Mouse (Mus musculus): ENCODE data around the gene Plekhh2. TPM values are rescaled to one million over a fixed set of nuclear protein-coding genes. Genes with fewer than 3 reads are reported as not detected.
A peak's percentile ranks its signal among the peaks of the same experiment; 100 is the strongest.

The Plekhh2 gene
- polyA plus RNA-seq, 1 experiment from 2014 or later = 5.0 TPM

GRCm38 (mm10) chr17:84565762-84566161, 54.1 kb downstream of the Plekhh2 start:
- H3K4me3 ChIP-seq = no peak overlapping the region
- no peaks in the 10 kb centered on the region for H3K27me3 ChIP-seq (ENCODE audit: low read depth, poor library complexity, severe bottlenecking)
- peaks cover 14% of the 10 kb centered on the region for H3K4me1 ChIP-seq
- WGBS = 93% methylated on average over 6 of the region's 6 CpGs
- no peaks in the 10 kb centered on the region for H3K9me3 ChIP-seq (replicated peaks)
- no peak for DNase-seq (ENCODE audit: low spot score)
- H3K36me3 ChIP-seq = peaks cover 25% of the 10 kb centered on the region
- H3K27ac ChIP-seq = no peak overlapping the region

- H3K9me3 ChIP-seq (replicated peaks) = no peaks in the 10 kb centered on the region
- H3K4me1 ChIP-seq = peaks cover 14% of the 10 kb centered on the region
- peaks cover 19% of the 10 kb centered on the region for H3K36me3 ChIP-seq
- H3K4me3 ChIP-seq = no peak overlapping the region
- peak overlapping the region; percentile 72 for H3K27ac ChIP-seq
- DNase-seq (ENCODE audit: low spot score) = no peak
- 72% methylated on average over 27 of the region's 27 CpGs for WGBS
- H3K27me3 ChIP-seq (ENCODE audit: low read depth, poor library complexity, severe bottlenecking) = no peaks in the 10 kb centered on the region
Measured at GRCm38 (mm10) chr17:84566773-84567555, 55.3 kb downstream of the Plekhh2 start.

- peaks cover 14% of the 10 kb centered on the region for H3K4me1 ChIP-seq
- no peak overlapping the region for H3K4me3 ChIP-seq
- 94% methylated on average over 12 of the region's 12 CpGs for WGBS
- H3K9me3 ChIP-seq (replicated peaks) = no peaks in the 10 kb centered on the region
- no peak for DNase-seq (ENCODE audit: low spot score)
- H3K27me3 ChIP-seq (ENCODE audit: low read depth, poor library complexity, severe bottlenecking) = no peaks in the 10 kb centered on the region
- no peak overlapping the region for H3K27ac ChIP-seq
- peaks cover 17% of the 10 kb centered on the region for H3K36me3 ChIP-seq
Measured at GRCm38 (mm10) chr17:84568807-84569206, 57.1 kb downstream of the Plekhh2 start.

GRCm38 (mm10) chr17:84569770-84570169, 58.1 kb downstream of the Plekhh2 start:
- DNase-seq (ENCODE audit: low spot score) = no peak
- WGBS = 89% methylated on average over 8 of the region's 8 CpGs
- Histone ChIP-seq H3K27me3 (ENCODE audit: low read depth, poor library complexity, severe bottlenecking) (no peaks in the 10 kb centered on the region), H3K27ac (no peak overlapping the region), H3K4me1 (peaks cover 14% of the 10 kb centered on the region), H3K4me3 (no peak overlapping the region), H3K36me3 (peaks cover 11% of the 10 kb centered on the region; the same call in 1 of the 2 replicates), H3K9me3 (replicated peaks) (no peaks in the 10 kb centered on the region)

GRCm38 (mm10) chr17:84571629-84572028, 59.9 kb downstream of the Plekhh2 start:
- no peak for DNase-seq (ENCODE audit: low spot score)
- Histone ChIP-seq H3K4me1 (peaks cover 10% of the 10 kb centered on the region), H3K9me3 (replicated peaks) (no peaks in the 10 kb centered on the region), H3K36me3 (peaks cover 6% of the 10 kb centered on the region; the same call in 1 of the 2 replicates), H3K27ac (no peak overlapping the region), H3K27me3 (ENCODE audit: low read depth, poor library complexity, severe bottlenecking) (no peaks in the 10 kb centered on the region), H3K4me3 (no peak overlapping the region)
- WGBS = 80% methylated on average over 18 of the region's 18 CpGs

GRCm38 (mm10) chr17:84573305-84573704, 61.6 kb downstream of the Plekhh2 start:
- Histone ChIP-seq H3K27ac (no peak overlapping the region), H3K9me3 (replicated peaks) (no peaks in the 10 kb centered on the region), H3K4me3 (no peak overlapping the region), H3K4me1 (0 out of 2 replicates have a peak, but pooled peaks cover 2% of the 10 kb centered on the region), H3K36me3 (peaks cover 3% of the 10 kb centered on the region; the same call in 1 of the 2 replicates), H3K27me3 (ENCODE audit: low read depth, poor library complexity, severe bottlenecking) (no peaks in the 10 kb centered on the region)
- WGBS = 92% methylated on average over 9 of the region's 9 CpGs
- DNase-seq (ENCODE audit: low spot score) = no peak

DNA sequence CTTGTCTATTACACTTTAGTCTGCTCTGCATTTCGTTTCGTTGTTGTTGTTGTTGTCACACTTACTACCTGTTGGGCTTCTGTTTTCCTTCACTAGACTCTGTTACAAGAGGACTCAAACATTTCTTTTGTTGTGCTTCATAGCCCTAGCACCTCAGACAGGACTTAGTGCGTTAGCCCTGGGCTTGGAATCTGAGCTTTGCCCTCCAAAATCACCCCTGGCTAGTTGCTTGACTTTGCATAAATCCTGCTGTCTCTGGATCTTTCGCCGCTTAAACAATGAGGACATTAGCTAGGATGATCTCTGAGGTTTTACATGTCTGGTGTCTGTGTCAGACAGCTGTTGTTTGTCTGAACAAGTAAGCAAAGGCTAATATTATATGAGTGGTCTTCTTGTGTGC, 62.2 kb downstream of the Plekhh2 start:
- Histone ChIP-seq H3K4me3 (no peak overlapping the region), H3K9me3 (replicated peaks) (no peaks in the 10 kb centered on the region), H3K36me3 (peaks cover 3% of the 10 kb centered on the region; the same call in 1 of the 2 replicates), H3K27me3 (ENCODE audit: low read depth, poor library complexity, severe bottlenecking) (no peaks in the 10 kb centered on the region), H3K4me1 (0 out of 2 replicates have a peak, but pooled peaks cover 2% of the 10 kb centered on the region), H3K27ac (no peak overlapping the region)
- 86% methylated on average over 5 of the region's 5 CpGs for WGBS
- DNase-seq (ENCODE audit: low spot score) = no peak

DNA sequence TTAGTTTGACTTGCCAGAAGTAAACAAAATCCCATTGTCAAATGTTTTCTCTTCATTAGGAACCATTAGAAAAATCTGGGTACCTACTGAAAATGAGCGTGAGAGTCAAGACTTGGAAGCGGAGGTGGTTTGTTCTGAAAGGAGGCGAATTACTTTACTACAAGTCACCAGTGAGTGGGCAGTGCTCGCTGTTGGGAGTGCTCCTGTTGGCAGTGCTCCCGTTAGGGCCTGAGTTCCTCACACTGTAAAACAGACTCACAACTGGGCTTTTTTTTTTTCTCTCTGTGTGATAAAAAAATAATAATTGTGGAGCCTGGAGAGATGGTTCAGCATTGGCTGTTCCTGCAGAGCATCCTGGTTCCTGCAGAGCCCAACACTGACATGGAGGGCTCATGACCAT, 63.4 kb downstream of the Plekhh2 start:
- Histone ChIP-seq H3K27me3 (ENCODE audit: low read depth, poor library complexity, severe bottlenecking) (no peaks in the 10 kb centered on the region), H3K9me3 (replicated peaks) (no peaks in the 10 kb centered on the region), H3K27ac (no peak overlapping the region), H3K4me3 (no peak overlapping the region), H3K4me1 (peaks cover 9% of the 10 kb centered on the region; the same call in 1 of the 2 replicates), H3K36me3 (peaks cover 3% of the 10 kb centered on the region; the same call in 1 of the 2 replicates)
- 93% methylated on average over 5 of the region's 5 CpGs for WGBS
- no peak for DNase-seq (ENCODE audit: low spot score)

DNA sequence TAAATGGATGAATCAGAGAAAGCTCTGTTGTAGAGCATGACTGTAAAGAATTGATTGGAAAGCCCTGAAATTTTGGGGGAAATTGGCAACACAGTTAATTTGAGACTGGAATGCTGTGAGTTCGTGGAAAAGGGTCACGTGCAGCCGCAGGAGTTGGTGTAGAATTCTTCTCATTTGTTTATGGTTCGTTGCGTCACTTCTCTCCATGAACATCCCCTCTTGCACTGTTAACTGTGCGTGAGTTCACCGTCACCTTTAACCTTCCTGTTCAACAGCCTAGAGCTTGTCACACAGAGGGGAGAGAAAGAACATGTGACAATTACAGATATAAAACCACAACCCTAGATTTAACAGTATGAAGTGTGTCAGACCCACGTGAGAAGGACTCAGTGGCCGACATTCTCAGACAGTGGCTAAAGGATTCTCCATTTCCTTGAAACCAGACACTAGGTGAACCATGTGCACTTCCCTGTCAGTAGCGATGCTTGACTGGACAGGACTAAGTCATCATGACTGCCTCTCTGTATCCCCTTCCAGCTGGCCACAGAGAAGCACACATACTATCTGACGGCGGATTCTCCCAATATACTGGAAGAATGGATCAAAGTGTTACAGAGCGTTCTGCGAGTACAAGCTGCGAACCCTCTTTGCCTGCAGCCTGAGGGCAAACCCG, 65.1 kb downstream of the Plekhh2 start:
- no peaks in the 10 kb centered on the region for H3K9me3 ChIP-seq (replicated peaks)
- H3K4me3 ChIP-seq = no peak overlapping the region
- H3K27me3 ChIP-seq (ENCODE audit: low read depth, poor library complexity, severe bottlenecking) = no peaks in the 10 kb centered on the region
- peaks cover 20% of the 10 kb centered on the region for H3K4me1 ChIP-seq
- no peak for DNase-seq (ENCODE audit: low spot score)
- 85% methylated on average over 16 of the region's 16 CpGs for WGBS
- peaks cover 3% of the 10 kb centered on the region; the same call in 1 of the 2 replicates for H3K36me3 ChIP-seq
- H3K27ac ChIP-seq = no peak overlapping the region

GRCm38 (mm10) chr17:84579249-84579648, 67.6 kb downstream of the Plekhh2 start:
- Histone ChIP-seq H3K27me3 (ENCODE audit: low read depth, poor library complexity, severe bottlenecking) (no peaks in the 10 kb centered on the region), H3K9me3 (replicated peaks) (no peaks in the 10 kb centered on the region), H3K36me3 (peaks cover 3% of the 10 kb centered on the region; the same call in 1 of the 2 replicates), H3K4me3 (no peak overlapping the region), H3K27ac (no peak overlapping the region), H3K4me1 (peaks cover 22% of the 10 kb centered on the region)
- WGBS = 86% methylated on average over 8 of the region's 8 CpGs
- no peak for DNase-seq (ENCODE audit: low spot score)

- WGBS = 84% methylated on average over 10 of the region's 10 CpGs
- DNase-seq (ENCODE audit: low spot score) = no peak
- H3K27me3 ChIP-seq (ENCODE audit: low read depth, poor library complexity, severe bottlenecking) = no peaks in the 10 kb centered on the region
- H3K9me3 ChIP-seq (replicated peaks) = no peaks in the 10 kb centered on the region
- peaks cover 3% of the 10 kb centered on the region; the same call in 1 of the 2 replicates for H3K36me3 ChIP-seq
- H3K4me3 ChIP-seq = no peak overlapping the region
- H3K27ac ChIP-seq = peak overlapping the region; percentile 50
- H3K4me1 ChIP-seq = peaks cover 22% of the 10 kb centered on the region
Measured at GRCm38 (mm10) chr17:84579817-84580216, 68.1 kb downstream of the Plekhh2 start.

DNA sequence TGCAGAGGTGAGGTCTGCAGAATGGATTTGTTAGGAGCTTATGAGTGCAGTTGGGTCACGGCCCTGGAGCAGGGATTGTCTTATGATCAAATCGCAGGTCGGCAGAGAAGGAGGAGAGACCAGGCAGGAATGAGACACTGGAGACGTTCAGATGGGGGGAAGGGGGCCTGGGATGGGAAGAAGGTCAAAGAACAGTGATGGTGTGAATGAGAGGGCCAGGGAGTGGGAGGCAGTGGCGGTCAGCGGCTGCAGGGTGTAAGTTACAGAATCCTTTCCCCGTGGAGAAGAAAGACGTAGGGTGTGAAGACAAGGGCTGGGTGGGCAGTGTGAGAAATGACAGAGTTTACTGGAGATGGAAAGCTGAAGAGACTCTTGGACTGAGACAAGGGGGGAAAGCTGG, 69.1 kb downstream of the Plekhh2 start:
- H3K9me3 ChIP-seq (replicated peaks) = no peaks in the 10 kb centered on the region
- no peak for DNase-seq (ENCODE audit: low spot score)
- no peak overlapping the region for H3K4me3 ChIP-seq
- H3K4me1 ChIP-seq = peaks cover 26% of the 10 kb centered on the region
- H3K36me3 ChIP-seq = peaks cover 3% of the 10 kb centered on the region; the same call in 1 of the 2 replicates
- peak overlapping the region; percentile 36; the same call in 1 of the 2 replicates for H3K27ac ChIP-seq
- WGBS = 50% methylated on average over 8 of the region's 8 CpGs
- no peaks in the 10 kb centered on the region for H3K27me3 ChIP-seq (ENCODE audit: low read depth, poor library complexity, severe bottlenecking)
